Mouse (Mus musculus) thymus, adult 2 months (tissue): ENCODE results near the gene Tppp3. TPM values are rescaled to one million over a fixed set of nuclear protein-coding genes. Genes with fewer than 3 reads are reported as not detected.

Experiments used
- DNase-seq: peaks from one replicate; pipeline ENCODE4 v3.0.0; 2021
- H3K27ac ChIP-seq: fragments of 200-500 bp; 2 replicates; pipeline ENCODE4 v1.5.1; 2012; ENCODE audit warnings: low read length, control low read depth; ENCODE audit not compliant: control insufficient read depth, insufficient read depth
- H3K27me3 ChIP-seq: fragments of 200-500 bp; 2 replicates; pipeline ENCODE4 v1.6.1; 2012; ENCODE audit warnings: mild to moderate bottlenecking, low read length, moderate library complexity, mixed read lengths; ENCODE audit not compliant: control insufficient read depth, insufficient read depth
- H3K36me3 ChIP-seq: fragments of 200-500 bp; 2 replicates; pipeline ENCODE4 v1.6.1; 2012; ENCODE audit warnings: mild to moderate bottlenecking, low read length, moderate library complexity; ENCODE audit not compliant: control insufficient read depth, insufficient read depth
- H3K4me1 ChIP-seq: fragments of 200-500 bp; replicated peaks from 2 replicates; pipeline ENCODE4 v1.6.1; 2012; ENCODE audit warnings: low read length; ENCODE audit not compliant: control insufficient read depth, insufficient read depth
- H3K4me3 ChIP-seq: fragments of 200-500 bp; 2 replicates; pipeline ENCODE4 v1.5.1; 2012; ENCODE audit warnings: mild to moderate bottlenecking, low read length, control low read depth, moderate library complexity; ENCODE audit not compliant: control insufficient read depth, insufficient read depth
- CTCF ChIP-seq: fragments of 200-500 bp; IDR thresholded peaks from 2 replicates; pipeline ENCODE4 v1.5.1; 2012; ENCODE audit warnings: mild to moderate bottlenecking, control low read depth, low read length, moderate library complexity, borderline replicate concordance; ENCODE audit not compliant: control insufficient read depth, poor library complexity, insufficient read depth; ENCODE audit errors: extremely low read depth
- POLR2A ChIP-seq: fragments of 200-500 bp; IDR thresholded peaks from 2 replicates; pipeline ENCODE4 v1.6.1; 2012; ENCODE audit warnings: mild to moderate bottlenecking, low read length, control low read depth, moderate library complexity; ENCODE audit not compliant: control insufficient read depth, poor library complexity, insufficient read depth; ENCODE audit errors: extremely low read depth
- WGBS: fragments of 180-500 bp; shearing (Covaris S2); methylation state at CpG from one replicate; pipeline ENCODE4 v1.1.7; 2018; 5-methylcytosine and 5-hydroxymethylcytosine counted together
- polyA plus RNA-seq: library from polyadenylated mRNA; depleted of rRNA; stranded (reverse); fragments of >200 nt; gene quantifications from 2 replicates; pipeline ENCODE4 v1.2.3, GENCODE M21; 2012

Tppp3 gene
- polyA plus RNA-seq, 1 experiment, result 27.8 TPM

DNA sequence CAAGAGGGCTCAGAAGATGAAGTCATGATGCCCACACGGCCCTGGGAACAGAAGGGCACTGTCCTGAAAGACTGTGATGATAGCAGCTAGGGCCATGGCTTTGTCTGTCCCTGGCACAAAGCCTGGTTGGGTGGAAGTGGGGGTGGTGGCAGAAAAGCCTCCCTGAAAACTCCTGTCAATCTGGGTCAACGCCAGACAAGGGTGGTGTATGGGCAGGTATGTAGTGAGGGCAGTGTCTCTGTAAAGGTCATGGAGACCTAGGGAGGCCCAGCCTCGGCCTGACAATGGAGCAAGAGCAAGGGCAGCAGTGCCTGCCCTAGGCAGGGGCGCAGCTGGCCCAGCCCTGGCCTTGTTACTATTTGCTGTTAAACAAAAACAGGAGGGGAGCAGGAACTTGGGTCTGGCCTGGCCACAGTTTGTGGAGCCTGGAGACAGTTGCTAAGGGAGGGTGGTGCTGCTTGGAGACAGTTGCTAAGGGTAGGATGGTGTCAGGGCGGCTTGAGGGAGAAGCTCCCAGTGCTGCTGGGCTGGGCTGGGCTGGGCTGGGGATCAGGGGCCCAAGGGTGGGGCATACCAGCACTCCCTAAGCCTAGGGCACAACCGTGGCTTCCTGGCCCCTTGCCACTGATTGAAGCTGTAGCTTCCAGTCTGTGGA lies 2.2 kb downstream of the Tppp3 start:
- Histone ChIP-seq H3K4me3 (no peak overlapping the region), H3K36me3 (no peaks in the 10 kb centered on the region), H3K4me1 (0 out of 2 replicates have a peak, but pooled peaks cover 5% of the 10 kb centered on the region), H3K27ac (no peak overlapping the region), H3K27me3 (no peaks in the 10 kb centered on the region)
- no peak for DNase-seq
- 71% methylated on average over 6 of the region's 6 CpGs for WGBS
- TF ChIP-seq POLR2A, result no peak
- TF ChIP-seq CTCF, result no peak

DNA sequence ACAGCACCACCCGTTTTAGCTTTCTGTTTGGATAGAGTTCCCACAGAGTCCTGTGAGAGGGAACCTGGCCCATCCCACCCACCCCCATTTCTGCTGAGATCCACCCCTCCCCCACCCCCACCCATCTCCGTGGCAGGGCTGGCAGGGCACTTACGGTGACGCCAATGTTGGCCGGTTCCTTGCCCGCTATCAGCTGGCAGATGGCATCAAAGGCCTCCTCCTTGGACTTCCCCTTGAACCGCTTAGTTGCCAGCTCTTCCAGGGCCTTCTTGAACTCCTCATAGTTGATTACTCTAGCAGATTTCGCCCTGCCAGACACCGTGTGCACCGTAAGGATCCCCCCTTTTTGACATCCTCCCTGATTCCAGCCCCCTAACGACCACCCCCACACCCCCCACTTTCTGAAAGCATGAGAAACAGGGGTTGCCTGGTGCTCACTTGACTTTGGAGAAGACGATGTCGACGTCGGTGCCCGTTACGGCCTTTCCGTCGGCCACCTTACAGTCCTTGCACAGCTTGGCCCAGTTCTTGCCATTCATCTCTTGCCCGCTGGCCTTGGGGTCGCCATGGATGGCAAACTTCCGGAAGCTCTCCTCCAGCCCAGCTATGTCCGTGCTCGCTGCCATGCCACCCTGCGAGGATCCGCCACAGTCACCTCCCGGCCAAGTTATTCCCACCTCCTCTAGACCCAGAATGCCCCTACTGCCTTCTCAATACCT lies 3.2 kb downstream of the Tppp3 start:
- no peaks in the 10 kb centered on the region for H3K27me3 ChIP-seq
- no peak overlapping the region for H3K27ac ChIP-seq
- no peaks in the 10 kb centered on the region for H3K36me3 ChIP-seq
- no peak for DNase-seq
- TF ChIP-seq CTCF, result no peak
- H3K4me3 ChIP-seq, result no peak overlapping the region
- 92% methylated on average over 27 of the region's 27 CpGs for WGBS
- H3K4me1 ChIP-seq, result no peaks in the 10 kb centered on the region

DNA sequence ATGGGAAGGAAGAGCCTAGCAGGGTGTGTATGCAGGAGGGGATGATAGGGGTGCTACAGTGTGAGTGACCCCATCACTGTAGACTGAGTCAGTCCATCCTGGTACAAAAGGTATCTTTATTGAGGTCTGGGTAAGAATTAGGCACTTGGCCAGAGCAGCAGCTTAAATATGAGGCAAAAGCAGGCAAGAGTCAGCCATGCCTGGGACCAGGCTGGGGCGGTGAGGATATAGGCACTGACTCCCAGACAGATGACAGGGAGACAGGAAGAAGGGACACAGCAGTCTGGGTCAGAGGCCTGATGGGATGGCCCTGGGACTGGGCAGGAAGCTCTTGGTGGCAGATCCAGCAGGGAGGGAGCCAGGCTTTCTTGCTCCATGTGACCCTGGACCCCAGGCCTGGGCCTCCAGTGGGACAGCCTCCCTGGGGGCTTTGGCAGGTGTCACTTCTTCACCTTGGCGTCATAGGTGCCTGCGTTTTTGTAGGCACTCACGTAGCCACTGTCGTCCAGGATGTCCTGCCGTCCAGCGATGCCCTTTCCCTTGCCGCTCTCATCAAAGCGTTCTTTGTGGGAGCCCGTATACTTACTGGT lies 3.8 kb downstream of the Tppp3 start:
- Histone ChIP-seq H3K27ac (no peak overlapping the region), H3K4me1 (no peaks in the 10 kb centered on the region), H3K4me3 (no peak overlapping the region), H3K27me3 (no peaks in the 10 kb centered on the region), H3K36me3 (no peaks in the 10 kb centered on the region)
- DNase-seq, result no peak
- WGBS, result 98% methylated on average over 10 of the region's 10 CpGs
- TF ChIP-seq CTCF (no peak), POLR2A (no peak)

DNA sequence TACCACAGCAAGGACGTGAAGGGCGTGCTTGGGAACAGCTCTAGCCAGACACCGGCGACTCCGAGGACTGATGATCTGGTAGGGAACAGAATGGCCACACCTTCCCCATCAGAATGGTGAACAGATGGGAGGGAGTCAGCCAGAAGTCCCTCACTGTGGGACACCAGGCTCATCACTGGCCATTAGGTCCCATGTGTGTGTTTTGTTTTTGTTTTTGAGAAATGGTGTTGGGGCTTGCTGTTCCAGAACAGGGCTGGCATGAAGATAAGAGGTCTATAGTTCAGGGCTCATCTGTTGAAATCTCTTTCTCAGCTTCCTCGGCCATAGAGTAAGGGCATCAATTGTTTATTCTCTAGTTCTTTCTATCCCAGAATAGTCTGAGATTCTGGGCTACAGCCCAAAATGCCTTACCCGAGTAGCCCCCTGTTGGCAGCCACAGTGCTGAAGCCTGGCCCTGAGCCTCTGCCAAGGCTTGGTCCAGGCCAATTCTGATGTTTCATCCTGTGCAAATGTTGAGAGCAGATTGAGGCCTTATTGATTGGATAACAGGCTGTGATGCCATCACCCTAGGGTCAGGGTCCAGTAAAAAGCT lies 4.5 kb downstream of the Tppp3 start:
- TF ChIP-seq POLR2A (no peak), CTCF (no peak)
- no peaks in the 10 kb centered on the region for H3K36me3 ChIP-seq
- DNase-seq, result no peak
- no peaks in the 10 kb centered on the region for H3K27me3 ChIP-seq
- H3K4me3 ChIP-seq, result no peak overlapping the region
- WGBS, result 95% methylated on average over 7 of the region's 7 CpGs
- no peak overlapping the region for H3K27ac ChIP-seq
- no peaks in the 10 kb centered on the region for H3K4me1 ChIP-seq

DNA sequence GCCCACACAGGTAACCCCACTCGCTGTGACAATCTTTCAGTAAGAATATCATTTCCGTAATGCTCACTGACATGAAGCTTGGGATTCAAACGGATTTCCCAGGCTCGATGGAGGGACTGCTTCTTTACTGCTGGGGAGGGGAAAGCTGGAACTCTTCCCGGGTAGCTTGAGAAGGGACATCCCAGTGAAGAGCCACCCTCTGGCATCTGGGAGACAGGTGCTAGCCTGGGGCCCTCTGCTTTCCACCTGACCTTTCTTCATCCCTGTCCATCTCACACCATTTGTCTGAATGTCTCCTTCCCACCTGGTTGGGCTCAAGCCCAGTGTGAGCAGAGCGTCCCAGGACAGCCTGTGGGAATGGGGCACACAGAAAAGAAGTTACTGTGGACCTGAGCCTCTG lies 5.1 kb downstream of the Tppp3 start:
- no peak for TF ChIP-seq POLR2A
- TF ChIP-seq CTCF, result no peak
- Histone ChIP-seq H3K4me1 (no peaks in the 10 kb centered on the region), H3K4me3 (no peak overlapping the region), H3K27me3 (no peaks in the 10 kb centered on the region), H3K36me3 (no peaks in the 10 kb centered on the region), H3K27ac (no peak overlapping the region)
- DNase-seq, result no peak
- 93% methylated on average over 6 of the region's 6 CpGs for WGBS

DNA sequence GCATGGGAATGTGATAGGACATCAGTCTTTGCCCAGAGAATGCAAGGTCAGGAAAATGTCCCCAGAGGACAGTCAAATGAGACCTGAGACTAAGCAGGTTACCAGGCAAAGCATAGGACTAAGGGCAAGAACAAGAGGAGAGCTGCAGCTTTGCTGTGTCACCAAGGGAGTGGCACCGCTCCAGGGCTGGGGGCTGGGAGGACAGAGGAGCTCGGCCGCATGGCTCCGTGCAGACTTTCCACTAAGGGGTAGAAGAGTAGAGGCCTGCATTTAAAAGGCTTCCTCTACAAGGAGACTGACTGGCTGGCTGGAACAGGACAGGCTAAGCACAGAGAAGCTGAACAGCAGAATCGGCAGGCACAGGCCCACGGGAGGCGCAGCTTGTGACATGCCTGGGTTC lies 6.7 kb downstream of the Tppp3 start:
- no peaks in the 10 kb centered on the region for H3K4me1 ChIP-seq
- DNase-seq, result no peak
- WGBS, result 63% methylated on average over 7 of the region's 7 CpGs
- no peaks in the 10 kb centered on the region for H3K36me3 ChIP-seq
- TF ChIP-seq POLR2A (no peak), CTCF (no peak)
- no peaks in the 10 kb centered on the region for H3K27me3 ChIP-seq
- no peak overlapping the region for H3K27ac ChIP-seq
- no peak overlapping the region for H3K4me3 ChIP-seq
